Mouse (Mus musculus) heart, embryonic 12.5 days (tissue): ENCODE results near the gene Rpl36a-ps1. TPM values are rescaled to one million over a fixed set of nuclear protein-coding genes. Genes with fewer than 3 reads are reported as not detected.

Experiments used
- ATAC-seq: fragments of 200-750 bp; cut with Nextera tagmentation; 2 replicates; pipeline ENCODE4 v1.8.0; 2017; ENCODE audit warnings: moderate TSS enrichment, moderate library complexity; ENCODE audit not compliant: insufficient number of reproducible peaks, low FRiP score
- H3K27ac ChIP-seq: fragments of 300-500 bp; sonication (generic); 2 replicates; pipeline ENCODE4 v1.5.1; 2016; ENCODE audit warnings: mild to moderate bottlenecking, moderate library complexity; ENCODE audit not compliant: poor library complexity, severe bottlenecking
- H3K27me3 ChIP-seq: fragments of 300-500 bp; sonication (generic); replicated peaks from 2 replicates; pipeline ENCODE4 v1.6.1; 2016; ENCODE audit warnings: mild to moderate bottlenecking, moderate library complexity
- H3K36me3 ChIP-seq: fragments of 300-500 bp; sonication (generic); 2 replicates; pipeline ENCODE4 v1.6.1; 2016; ENCODE audit warnings: mild to moderate bottlenecking, moderate library complexity
- H3K4me1 ChIP-seq: fragments of 300-500 bp; sonication (generic); replicated peaks from 2 replicates; pipeline ENCODE4 v1.6.1; 2016; ENCODE audit warnings: mild to moderate bottlenecking
- H3K4me2 ChIP-seq: fragments of 300-500 bp; sonication (generic); 2 replicates; pipeline ENCODE4 v1.6.1; 2016; ENCODE audit warnings: mild to moderate bottlenecking, moderate library complexity
- H3K4me3 ChIP-seq: fragments of 300-500 bp; sonication (generic); 2 replicates; pipeline ENCODE4 v1.5.1; 2016; ENCODE audit warnings: mild to moderate bottlenecking
- H3K9ac ChIP-seq: fragments of 300-500 bp; sonication (generic); 2 replicates; pipeline ENCODE4 v1.6.1; 2016; ENCODE audit warnings: mild to moderate bottlenecking, moderate library complexity
- H3K9me3 ChIP-seq: fragments of 300-500 bp; sonication (generic); replicated peaks from 2 replicates; pipeline ENCODE4 v1.6.1; 2016; ENCODE audit warnings: mild to moderate bottlenecking, moderate library complexity
- WGBS: fragments of 180-500 bp; shearing (Covaris S2); methylation state at CpG from one replicate; pipeline ENCODE4 v1.1.7; 2016; 5-methylcytosine and 5-hydroxymethylcytosine counted together
- polyA plus RNA-seq: library from polyadenylated mRNA; unstranded; fragments of >200 nt; fragmentation: Nextera tagmentation; extraction: Ambion mirVana; gene quantifications from 2 replicates; pipeline ENCODE4 v1.2.1, GENCODE M21; 2016

Gene Rpl36a-ps1
- polyA plus RNA-seq, 1 experiment from 2014 or later = 1.1 TPM

DNA sequence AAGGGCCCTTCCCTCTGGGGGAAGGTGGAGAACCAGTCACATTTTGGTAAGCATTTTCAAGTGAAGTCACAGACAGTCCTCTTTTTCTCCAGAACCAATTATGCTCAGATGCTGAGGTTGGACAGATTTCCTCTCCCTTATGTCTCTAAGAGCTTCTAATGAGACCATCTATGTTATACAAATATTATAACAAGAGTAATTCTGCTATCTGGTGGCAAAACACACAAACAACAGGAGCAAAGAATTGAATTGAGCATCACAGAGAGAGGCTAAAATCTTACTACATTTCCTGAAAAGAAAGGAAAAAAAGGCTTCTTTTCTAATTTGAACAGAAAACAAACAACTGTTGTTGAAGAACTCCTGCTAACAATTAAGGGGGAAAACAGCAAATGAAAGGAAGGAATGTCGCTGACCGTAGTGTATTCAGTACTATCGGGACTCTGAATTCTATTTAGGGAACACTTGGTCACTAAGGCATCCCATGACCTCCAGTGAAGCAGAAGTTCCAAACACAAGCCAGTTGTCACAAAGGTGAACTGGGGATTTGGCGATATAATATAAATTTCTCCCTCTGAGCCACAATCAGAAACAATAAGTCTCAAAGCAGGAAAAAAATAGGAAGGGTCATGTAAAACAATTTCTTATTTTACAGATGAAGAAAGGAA is 42.4 kb downstream of the Rpl36a-ps1 start:
- WGBS = 43% methylated on average over 4 of the region's 4 CpGs
- no peak overlapping the region for H3K27ac ChIP-seq
- H3K9ac ChIP-seq = no peak overlapping the region
- H3K27me3 ChIP-seq = no peaks in the 10 kb centered on the region
- no peaks in the 10 kb centered on the region for H3K4me1 ChIP-seq
- H3K4me3 ChIP-seq = no peak overlapping the region
- ATAC-seq = no peak
- no peak overlapping the region for H3K4me2 ChIP-seq
- no peaks in the 10 kb centered on the region for H3K36me3 ChIP-seq
- H3K9me3 ChIP-seq = no peaks in the 10 kb centered on the region

Other genes with a start within 250 kb of the Rpl36a-ps1 start
- 104 and 105 TPM in 2 replicates for gene Mzt1, start 51.8 kb upstream of the Rpl36a-ps1 start, polyA plus RNA-seq
- 47.0 and 48.5 TPM in 2 replicates for gene Bora, start 51.9 kb upstream of the Rpl36a-ps1 start, polyA plus RNA-seq
- gene Pibf1, start 105.1 kb upstream of the Rpl36a-ps1 start, polyA plus RNA-seq = 17.6 and 17.9 TPM in 2 replicates
- 30.1 and 33.5 TPM in 2 replicates for gene Dis3, start 105.5 kb upstream of the Rpl36a-ps1 start, polyA plus RNA-seq